Mouse (Mus musculus) embryonic facial prominence, embryonic 11.5 days (tissue): ENCODE data around the gene Themis2. TPM values are rescaled to one million over a fixed set of nuclear protein-coding genes. Genes with fewer than 3 reads are reported as not detected.
A peak's percentile ranks its signal among the peaks of the same experiment; 100 is the strongest.

Experiments used
- ATAC-seq: fragments of 200-750 bp; cut with Nextera tagmentation; replicated peaks from 2 replicates; pipeline ENCODE4 v1.8.0; 2017; ENCODE audit warnings: low read depth; ENCODE audit not compliant: insufficient number of reproducible peaks, low FRiP score, low TSS enrichment
- DNase-seq: peaks from one replicate; pipeline ENCODE4 v3.0.0-alpha.2; 2015; ENCODE audit warnings: low spot score
- H3K27ac ChIP-seq: fragments of 300-500 bp; sonication (generic); replicated peaks from 2 replicates; pipeline ENCODE4 v1.5.1; 2014; ENCODE audit warnings: mild to moderate bottlenecking, low read depth, low read length, control low read depth
- H3K27me3 ChIP-seq: fragments of 300-500 bp; sonication (generic); 2 replicates; pipeline ENCODE4 v1.6.1; 2014; ENCODE audit warnings: mild to moderate bottlenecking, low read length, moderate library complexity, mixed read lengths; ENCODE audit not compliant: control insufficient read depth, insufficient read depth
- H3K36me3 ChIP-seq: fragments of 300-500 bp; sonication (generic); replicated peaks from 2 replicates; pipeline ENCODE4 v1.6.1; 2014; ENCODE audit warnings: low read depth, mild to moderate bottlenecking, low read length, moderate library complexity, mixed read lengths; ENCODE audit not compliant: control insufficient read depth, insufficient read depth
- H3K4me1 ChIP-seq: fragments of 300-500 bp; sonication (generic); 2 replicates; pipeline ENCODE4 v1.6.1; 2014; ENCODE audit warnings: low read length, mixed read lengths; ENCODE audit not compliant: control insufficient read depth, insufficient read depth
- H3K4me2 ChIP-seq: fragments of 300-500 bp; sonication (generic); 2 replicates; pipeline ENCODE4 v1.6.1; 2014; ENCODE audit warnings: low read depth, mild to moderate bottlenecking, control low read depth, low read length, moderate library complexity
- H3K4me3 ChIP-seq: fragments of 300-500 bp; sonication (generic); 2 replicates; pipeline ENCODE4 v1.5.1; 2014; ENCODE audit warnings: low read depth, low read length, control low read depth
- H3K9ac ChIP-seq: fragments of 300-500 bp; sonication (generic); replicated peaks from 2 replicates; pipeline ENCODE4 v1.6.1; 2014; ENCODE audit warnings: mild to moderate bottlenecking, control low read depth, low read length
- H3K9me3 ChIP-seq: fragments of 300-500 bp; sonication (generic); replicated peaks from 2 replicates; pipeline ENCODE4 v1.6.1; 2016; ENCODE audit warnings: mild to moderate bottlenecking, low read length, inconsistent platforms, mixed read lengths; ENCODE audit not compliant: control insufficient read depth
- WGBS: fragments of 180-500 bp; shearing (Covaris S2); extraction: QIAGEN DNeasy Blood & Tissue Kit; methylation state at CpG from one replicate; pipeline ENCODE4 v1.1.7; 2014; 5-methylcytosine and 5-hydroxymethylcytosine counted together
- polyA plus RNA-seq: library from polyadenylated mRNA; unstranded; fragments of >200 nt; fragmentation: Nextera tagmentation; extraction: Ambion mirVana; gene quantifications from 2 replicates; pipeline ENCODE4 v1.2.1, GENCODE M21; 2014

The Themis2 gene
- polyA plus RNA-seq, 1 experiment from 2014 or later = 1.0 TPM

- H3K9ac ChIP-seq = no peak overlapping the region
- no peak for DNase-seq
- WGBS = 84% methylated on average over 7 of the region's 7 CpGs
- no peaks in the 10 kb centered on the region; the same call in 1 of the 2 replicates for H3K27me3 ChIP-seq
- no peaks in the 10 kb centered on the region for H3K4me1 ChIP-seq
- no peaks in the 10 kb centered on the region for H3K9me3 ChIP-seq
- no peak overlapping the region for H3K4me3 ChIP-seq
- no peak for ATAC-seq
- H3K4me2 ChIP-seq = no peak overlapping the region
- H3K27ac ChIP-seq = no peak overlapping the region
- no peaks in the 10 kb centered on the region for H3K36me3 ChIP-seq
Measured at GRCm38 (mm10) chr4:132757633-132758351, 38.4 kb downstream of the Themis2 start.

GRCm38 (mm10) chr4:132756974-132757373 is 39.2 kb downstream of the Themis2 start, which contains the start of gene Smpdl3b:
Gene Smpdl3b, minus strand, starts transcription at chr4:132757252.
- H3K9me3 ChIP-seq = no peaks in the 10 kb centered on the region
- H3K36me3 ChIP-seq = no peaks in the 10 kb centered on the region
- peak within 1 kb of the TSS; percentile 65 for H3K4me2 ChIP-seq
- H3K27ac ChIP-seq = no peak within 1 kb of the TSS
- no peaks in the 10 kb centered on the region for H3K4me1 ChIP-seq
- ATAC-seq (peak; percentile 81), DNase-seq (peak; percentile 92)
- WGBS = 1% methylated on average over 22 of the region's 22 CpGs
- H3K9ac ChIP-seq = peak within 1 kb of the TSS; percentile 47
- H3K4me3 ChIP-seq = peak within 1 kb of the TSS; percentile 24
- no peaks in the 10 kb centered on the region; the same call in 1 of the 2 replicates for H3K27me3 ChIP-seq

- WGBS = 80% methylated on average over 6 of the region's 6 CpGs
- Histone ChIP-seq H3K4me1 (no peaks in the 10 kb centered on the region), H3K27ac (no peak overlapping the region), H3K27me3 (no peaks in the 10 kb centered on the region; the same call in 1 of the 2 replicates), H3K36me3 (no peaks in the 10 kb centered on the region), H3K4me2 (no peak overlapping the region), H3K9me3 (no peaks in the 10 kb centered on the region), H3K9ac (no peak overlapping the region), H3K4me3 (no peak overlapping the region)
- DNase-seq (no peak), ATAC-seq (no peak)
Measured at GRCm38 (mm10) chr4:132752992-132753391, 43.2 kb downstream of the Themis2 start.

- Histone ChIP-seq H3K4me3 (no peak overlapping the region), H3K4me1 (no peaks in the 10 kb centered on the region), H3K27ac (no peak overlapping the region), H3K9ac (no peak overlapping the region), H3K27me3 (no peaks in the 10 kb centered on the region), H3K36me3 (no peaks in the 10 kb centered on the region), H3K4me2 (no peak overlapping the region), H3K9me3 (no peaks in the 10 kb centered on the region)
- 82% methylated on average over 6 of the region's 6 CpGs for WGBS
- no peak for ATAC-seq
- no peak for DNase-seq
Measured at GRCm38 (mm10) chr4:132749258-132749982, 46.8 kb downstream of the Themis2 start.

GRCm38 (mm10) chr4:132748778-132749177 is 47.4 kb downstream of the Themis2 start:
- no peaks in the 10 kb centered on the region for H3K27me3 ChIP-seq

GRCm38 (mm10) chr4:132747664-132748259 is 48.4 kb downstream of the Themis2 start:
- no peak for DNase-seq
- Histone ChIP-seq H3K9me3 (no peaks in the 10 kb centered on the region), H3K27ac (no peak overlapping the region)

More at GRCm38 (mm10) chr4:132748778-132749177, 47.4 kb downstream of the Themis2 start:
- Histone ChIP-seq H3K9ac (no peak overlapping the region), H3K27ac (no peak overlapping the region), H3K36me3 (no peaks in the 10 kb centered on the region), H3K4me2 (no peak overlapping the region), H3K4me1 (no peaks in the 10 kb centered on the region), H3K4me3 (no peak overlapping the region), H3K9me3 (no peaks in the 10 kb centered on the region)
- DNase-seq (no peak), ATAC-seq (no peak)
- WGBS = 93% methylated on average over 4 of the region's 4 CpGs

GRCm38 (mm10) chr4:132746911-132747517 is 49.2 kb downstream of the Themis2 start:
- H3K4me2 ChIP-seq = no peak overlapping the region
- H3K4me3 ChIP-seq = no peak overlapping the region
- H3K36me3 ChIP-seq = no peaks in the 10 kb centered on the region
- no peak for ATAC-seq
- H3K9me3 ChIP-seq = no peaks in the 10 kb centered on the region
- H3K4me1 ChIP-seq = no peaks in the 10 kb centered on the region
- H3K9ac ChIP-seq = no peak overlapping the region
- H3K27me3 ChIP-seq = no peaks in the 10 kb centered on the region
- no peak for DNase-seq
- 88% methylated on average over 9 of the region's 9 CpGs for WGBS
- no peak overlapping the region for H3K27ac ChIP-seq

More at GRCm38 (mm10) chr4:132747664-132748259, 48.4 kb downstream of the Themis2 start:
- 54% methylated on average over 9 of the region's 9 CpGs for WGBS
- Histone ChIP-seq H3K27me3 (no peaks in the 10 kb centered on the region), H3K4me3 (no peak overlapping the region), H3K4me2 (no peak overlapping the region), H3K4me1 (no peaks in the 10 kb centered on the region), H3K9ac (no peak overlapping the region), H3K36me3 (no peaks in the 10 kb centered on the region)
- ATAC-seq = no peak
